Mouse (Mus musculus) liver, embryonic 11.5 days (tissue): Measurements from ENCODE around the gene Galns. TPM values are rescaled to one million over a fixed set of nuclear protein-coding genes. Genes with fewer than 3 reads are reported as not detected.

Source experiments
- ATAC-seq: fragments of 200-750 bp; cut with Nextera tagmentation; replicated peaks from 2 replicates; pipeline ENCODE4 v1.8.0; 2017; ENCODE audit warnings: moderate number of reproducible peaks, mild to moderate bottlenecking, moderate TSS enrichment, moderate library complexity; ENCODE audit not compliant: low FRiP score
- DNase-seq: peaks from one replicate; pipeline ENCODE4 v3.0.0-alpha.2; 2017; ENCODE audit warnings: low spot score
- H3K27ac ChIP-seq: fragments of 300-500 bp; sonication (generic); 2 replicates; pipeline ENCODE4 v1.5.1; 2014; ENCODE audit warnings: mild to moderate bottlenecking, low read depth, low read length, control low read depth
- H3K27me3 ChIP-seq: fragments of 300-500 bp; sonication (generic); replicated peaks from 2 replicates; pipeline ENCODE4 v1.6.1; 2014; ENCODE audit warnings: low read length, mixed read lengths; ENCODE audit not compliant: control insufficient read depth, insufficient read depth
- H3K36me3 ChIP-seq: fragments of 300-500 bp; sonication (generic); 2 replicates; pipeline ENCODE4 v1.6.1; 2014; ENCODE audit warnings: mild to moderate bottlenecking, low read length, moderate library complexity, mixed read lengths; ENCODE audit not compliant: control insufficient read depth, insufficient read depth
- H3K4me1 ChIP-seq: fragments of 300-500 bp; sonication (generic); replicated peaks from 2 replicates; pipeline ENCODE4 v1.6.1; 2014; ENCODE audit warnings: low read length, mixed read lengths; ENCODE audit not compliant: control insufficient read depth, insufficient read depth
- H3K4me2 ChIP-seq: fragments of 300-500 bp; sonication (generic); 2 replicates; pipeline ENCODE4 v1.6.1; 2014; ENCODE audit warnings: mild to moderate bottlenecking, control low read depth, moderate library complexity
- H3K4me3 ChIP-seq: fragments of 300-500 bp; sonication (generic); 2 replicates; pipeline ENCODE4 v1.5.1; 2014; ENCODE audit warnings: low read depth, low read length, control low read depth
- H3K9ac ChIP-seq: fragments of 300-500 bp; sonication (generic); 2 replicates; pipeline ENCODE4 v1.6.1; 2014; ENCODE audit warnings: low read depth, low read length, control low read depth
- H3K9me3 ChIP-seq: fragments of 300-500 bp; sonication (generic); 2 replicates; pipeline ENCODE4 v1.6.1; 2016; ENCODE audit warnings: low read length, inconsistent platforms, mixed read lengths; ENCODE audit not compliant: control insufficient read depth
- WGBS: fragments of 180-500 bp; shearing (Covaris S2); extraction: QIAGEN DNeasy Blood & Tissue Kit; methylation state at CpG from one replicate; pipeline ENCODE4 v1.1.7; 2014; 5-methylcytosine and 5-hydroxymethylcytosine counted together
- polyA plus RNA-seq: library from polyadenylated mRNA; unstranded; fragments of >200 nt; fragmentation: Nextera tagmentation; extraction: Ambion mirVana; gene quantifications from 2 replicates; pipeline ENCODE4 v1.2.1, GENCODE M21; 2014

The Galns gene
- polyA plus RNA-seq, 1 experiment from 2014 or later = 6.6 TPM

- H3K9ac ChIP-seq = no peak overlapping the region
- H3K36me3 ChIP-seq = no peaks in the 10 kb centered on the region
- H3K27ac ChIP-seq = peak overlapping the region; percentile 16; the same call in 1 of the 2 replicates
- no peaks in the 10 kb centered on the region for H3K9me3 ChIP-seq
- H3K4me3 ChIP-seq = no peak overlapping the region
- H3K4me1 ChIP-seq = peaks cover 15% of the 10 kb centered on the region
- H3K27me3 ChIP-seq = no peaks in the 10 kb centered on the region
- DNase-seq (no peak), ATAC-seq (peak; percentile 51; the same call in 1 of the 2 replicates)
- 43% methylated on average over 12 of the region's 12 CpGs for WGBS
- H3K4me2 ChIP-seq = 0 out of 2 replicates have a peak overlapping the region, but pooled peaks have one; percentile 22
Measured at GRCm38 (mm10) chr8:122593240-122593639, 18.0 kb downstream of the Galns start.

- Histone ChIP-seq H3K36me3 (no peaks in the 10 kb centered on the region), H3K4me2 (no peak overlapping the region), H3K4me1 (peaks cover 4% of the 10 kb centered on the region; the same call in 1 of the 2 replicates), H3K9ac (no peak overlapping the region), H3K27ac (no peak overlapping the region), H3K9me3 (no peaks in the 10 kb centered on the region), H3K27me3 (no peaks in the 10 kb centered on the region), H3K4me3 (no peak overlapping the region)
- ATAC-seq = no peak
- WGBS = 78% methylated on average over 10 of the region's 10 CpGs
- DNase-seq = no peak
Measured at GRCm38 (mm10) chr8:122586749-122587148, 24.5 kb downstream of the Galns start.

GRCm38 (mm10) chr8:122586171-122586570, 25.1 kb downstream of the Galns start:
- no peak for DNase-seq
- Histone ChIP-seq H3K4me2 (no peak overlapping the region), H3K9ac (no peak overlapping the region), H3K27ac (no peak overlapping the region; the same call in 1 of the 2 replicates), H3K4me1 (peaks cover 4% of the 10 kb centered on the region; the same call in 1 of the 2 replicates), H3K9me3 (no peaks in the 10 kb centered on the region), H3K4me3 (no peak overlapping the region), H3K36me3 (no peaks in the 10 kb centered on the region), H3K27me3 (no peaks in the 10 kb centered on the region)
- WGBS = 73% methylated on average over 7 of the region's 7 CpGs
- no peak for ATAC-seq

- Histone ChIP-seq H3K27me3 (no peaks in the 10 kb centered on the region), H3K9me3 (no peaks in the 10 kb centered on the region), H3K9ac (no peak overlapping the region), H3K27ac (peak overlapping the region; percentile 8; the same call in 1 of the 2 replicates), H3K4me1 (peaks cover 4% of the 10 kb centered on the region; the same call in 1 of the 2 replicates), H3K36me3 (no peaks in the 10 kb centered on the region), H3K4me3 (no peak overlapping the region), H3K4me2 (0 out of 2 replicates have a peak overlapping the region, but pooled peaks have one; percentile 6)
- no peak for DNase-seq
- 44% methylated on average over 14 of the region's 14 CpGs for WGBS
- no peak for ATAC-seq
Measured at GRCm38 (mm10) chr8:122585411-122585891, 25.8 kb downstream of the Galns start.

GRCm38 (mm10) chr8:122584981-122585380, 26.3 kb downstream of the Galns start:
- Histone ChIP-seq H3K4me3 (no peak overlapping the region), H3K9me3 (no peaks in the 10 kb centered on the region), H3K36me3 (no peaks in the 10 kb centered on the region), H3K9ac (no peak overlapping the region), H3K27me3 (no peaks in the 10 kb centered on the region), H3K4me1 (peaks cover 4% of the 10 kb centered on the region; the same call in 1 of the 2 replicates), H3K4me2 (no peak overlapping the region), H3K27ac (no peak overlapping the region)
- ATAC-seq = no peak
- DNase-seq = no peak
- 81% methylated on average over 9 of the region's 9 CpGs for WGBS

GRCm38 (mm10) chr8:122580926-122581325, 30.3 kb downstream of the Galns start:
- WGBS = 70% methylated on average over 13 of the region's 15 CpGs
- ATAC-seq (no peak), DNase-seq (no peak)
- Histone ChIP-seq H3K27ac (no peak overlapping the region), H3K4me2 (no peak overlapping the region), H3K27me3 (no peaks in the 10 kb centered on the region), H3K36me3 (no peaks in the 10 kb centered on the region), H3K4me3 (no peak overlapping the region), H3K9me3 (no peaks in the 10 kb centered on the region), H3K4me1 (peaks cover 13% of the 10 kb centered on the region), H3K9ac (no peak overlapping the region)

GRCm38 (mm10) chr8:122579196-122579595, 32.1 kb downstream of the Galns start:
- Histone ChIP-seq H3K27ac (no peak overlapping the region), H3K36me3 (no peaks in the 10 kb centered on the region), H3K9me3 (no peaks in the 10 kb centered on the region), H3K4me3 (no peak overlapping the region), H3K27me3 (no peaks in the 10 kb centered on the region), H3K4me1 (peaks cover 26% of the 10 kb centered on the region), H3K4me2 (no peak overlapping the region), H3K9ac (no peak overlapping the region)
- no peak for DNase-seq
- 47% methylated on average over 7 of the region's 7 CpGs for WGBS
- no peak for ATAC-seq

GRCm38 (mm10) chr8:122577116-122577515, 34.1 kb downstream of the Galns start:
- H3K27me3 ChIP-seq = no peaks in the 10 kb centered on the region
- H3K9me3 ChIP-seq = no peaks in the 10 kb centered on the region
- DNase-seq (no peak), ATAC-seq (no peak)
- WGBS = 51% methylated on average over 10 of the region's 10 CpGs
- H3K9ac ChIP-seq = no peak overlapping the region
- no peak overlapping the region for H3K4me3 ChIP-seq
- H3K27ac ChIP-seq = no peak overlapping the region
- peaks cover 10% of the 10 kb centered on the region for H3K36me3 ChIP-seq
- peak overlapping the region; percentile 91 for H3K4me2 ChIP-seq
- H3K4me1 ChIP-seq = peaks cover 44% of the 10 kb centered on the region

GRCm38 (mm10) chr8:122576648-122577022, 34.6 kb downstream of the Galns start, which contains the start of gene Aprt:
Aprt (minus strand) TSS chr8:122576909.
- H3K4me3 ChIP-seq = peak within 1 kb of the TSS; percentile 71
- H3K4me1 ChIP-seq = peaks cover 44% of the 10 kb centered on the region
- DNase-seq (peak; percentile 97), ATAC-seq (peak; percentile 88)
- peak within 1 kb of the TSS; percentile 91 for H3K4me2 ChIP-seq
- no peaks in the 10 kb centered on the region for H3K9me3 ChIP-seq
- H3K36me3 ChIP-seq = peaks cover 15% of the 10 kb centered on the region
- H3K9ac ChIP-seq = peak within 1 kb of the TSS; percentile 87
- peak within 1 kb of the TSS; percentile 85 for H3K27ac ChIP-seq
- no peaks in the 10 kb centered on the region for H3K27me3 ChIP-seq
- under 1% methylated on average over 39 of the region's 39 CpGs for WGBS
